In genomic region chr4:116134990-116135389, GRCm38 (mm10) we compare ENCODE assay signal across 10 mouse cellular contexts. TPM values are rescaled to one million over a fixed set of nuclear protein-coding genes. Genes with fewer than 3 reads are reported as not detected.
A peak's percentile ranks its signal among the peaks of the same experiment; 100 is the strongest.
DNase-seq lines count a peak whose midpoint lies in the region; ATAC-seq and TF ChIP-seq lines count a peak whose summit lies in the region.
"Had no signal": no experiment of that assay in that cellular context is flagged by ENCODE, and none has a peak within 500 bp of the region (broad histone marks: within the 10 kb centered on the region; RNA-seq: fewer than 3 reads in every experiment).

No protein-coding gene starts in this region.

- no peak for ATAC-seq in heart, embryonic 11.5 days (replicated peaks; ENCODE audit: insufficient number of reproducible peaks, low FRiP score, low TSS enrichment)
- ATAC-seq in activated CD4-positive, CD25-positive, alpha-beta regulatory T cell, adult 4 months = peak; percentile 49

- no peaks in the 10 kb centered on the region for H3K9me3 ChIP-seq in heart, embryonic 11.5 days (replicated peaks; ENCODE audit: control insufficient read depth, low read length)
- H3K9me3 ChIP-seq: midbrain, embryonic 12.5 days had no signal

- H3K36me3 ChIP-seq in heart, embryonic 11.5 days (ENCODE audit: control insufficient read depth, insufficient read depth, low read length) = no peaks in the 10 kb centered on the region
- H3K36me3 ChIP-seq in C2C12 (ENCODE audit: control insufficient read depth, insufficient read depth) = peaks cover 3% of the 10 kb centered on the region
- H3K36me3 ChIP-seq: midbrain, embryonic 12.5 days had no signal

- no peak overlapping the region for H3K4me2 ChIP-seq in heart, embryonic 11.5 days
- H3K4me2 ChIP-seq: midbrain, embryonic 12.5 days had no signal

- no peak overlapping the region for H3K9ac ChIP-seq in heart, embryonic 11.5 days (ENCODE audit: low read depth, low read length)
- H3K9ac ChIP-seq: midbrain, embryonic 12.5 days had no signal

- 38% methylated on average over 2 of the region's 2 CpGs for WGBS in heart, embryonic 11.5 days (ENCODE audit: insufficient replicate concordance)

- no peaks in the 10 kb centered on the region for H3K79me2 ChIP-seq in C2C12 (ENCODE audit: control insufficient read depth, insufficient read depth)

- intact Hi-C loops in heart, postnatal 10 days (cut with DNase I) = loop anchor here (2.0 kb wide), 1 partner anchor 32 kb away; the partner anchor contains the start of gene Tspan1
- intact Hi-C loops in gastrocnemius, postnatal 36 days (cut with DNase I) = no loop called here

- no peak overlapping the region for H3K4me3 ChIP-seq in heart, embryonic 11.5 days (ENCODE audit: low read depth, low read length)
- no peak overlapping the region for H3K4me3 ChIP-seq in C2C12 (ENCODE audit: insufficient read depth, poor library complexity, severe bottlenecking)
- H3K4me3 ChIP-seq: midbrain, embryonic 12.5 days had no signal

- no peak overlapping the region for H3ac ChIP-seq in C2C12 (ENCODE audit: control insufficient read depth, insufficient read length, low read depth)

- H3K27ac ChIP-seq in heart, embryonic 11.5 days (ENCODE audit: low read depth, low read length) = no peak overlapping the region
- H3K27ac ChIP-seq: midbrain, embryonic 12.5 days had no signal

- DNase-seq in heart, postnatal 10 days = peak; percentile 24 to 34
- DNase-seq in lung, postnatal 10 days = peak; percentile 37
- no peak for DNase-seq in left cerebral cortex, adult 9 months (ENCODE audit: low spot score in 2 of 2)
- no peak for DNase-seq in gastrocnemius, postnatal 36 days
- no peak for DNase-seq in frontal cortex, postnatal 14 days (ENCODE audit: low spot score in 2 of 2)

- H3K79me3 ChIP-seq in C2C12 (ENCODE audit: low read depth) = no peaks in the 10 kb centered on the region

- no peaks in the 10 kb centered on the region for H3K4me1 ChIP-seq in heart, embryonic 11.5 days (ENCODE audit: control insufficient read depth, insufficient read depth, low read length)
- H3K4me1 ChIP-seq: midbrain, embryonic 12.5 days had no signal

- TF ChIP-seq CTCF in C2C12 (IDR thresholded peaks at IDR 0.05; ENCODE audit: control insufficient read depth, insufficient read depth, insufficient read length) = no peak

- no peaks in the 10 kb centered on the region for H3K27me3 ChIP-seq in heart, embryonic 11.5 days (ENCODE audit: control insufficient read depth, insufficient read depth, low read length)
- no peaks in the 10 kb centered on the region for H3K27me3 ChIP-seq in C2C12 (ENCODE audit: control insufficient read depth, insufficient read depth, insufficient read length)
- H3K27me3 ChIP-seq: midbrain, embryonic 12.5 days had no signal

TF ChIP-seq in C2C12, 6 proteins besides CTCF, POLR2A, EP300 and RAD21:
- TF ChIP-seq MYOG (IDR thresholded peaks at IDR 0.05; ENCODE audit: control insufficient read depth, extremely low read depth, insufficient read length) (no peak), CEBPB (IDR thresholded peaks at IDR 0.05; ENCODE audit: low read depth) (peak; percentile 31), FOSL1 (IDR thresholded peaks at IDR 0.05; ENCODE audit: insufficient read depth, low read length, poor library complexity, severe bottlenecking) (no peak)

RNA-seq across cellular contexts. Expression of gene Pomgnt1, which starts 11.3 kb away (rescaled TPM):
- total RNA-seq in heart, postnatal 10 days (2021) = 10 to 100 TPM; 78.4 to 81.9 TPM
- polyA plus RNA-seq in heart, embryonic 11.5 days (2014; fragmentation: Nextera tagmentation; extraction: Ambion mirVana) = 57.9 and 62.2 TPM in 2 replicates
- 60.4 TPM for polyA plus RNA-seq in C2C12 (2012; fragmentation: generic; extraction: Trizol)
- polyA plus RNA-seq in activated CD4-positive, CD25-positive, alpha-beta regulatory T cell, adult 4 months (2017; shearing (Covaris generic)) = 1 to 10 TPM; 6.0 to 8.2 TPM
- 10 to 100 TPM; 41.2 to 49.5 TPM for total RNA-seq in gastrocnemius, postnatal 36 days (2021)

RNA-seq across cellular contexts. Expression of gene Rad54l, which starts 11.5 kb away (rescaled TPM):
- total RNA-seq in heart, postnatal 10 days (2021) = 1 to 10 TPM; 3.7 TPM
- polyA plus RNA-seq in heart, embryonic 11.5 days (2014; fragmentation: Nextera tagmentation; extraction: Ambion mirVana) = 24.3 and 29.1 TPM in 2 replicates
- polyA plus RNA-seq in C2C12 (2012; fragmentation: generic; extraction: Trizol) = 11.5 TPM
- 10 to 100 TPM; 10.2 to 11.8 TPM for polyA plus RNA-seq in activated CD4-positive, CD25-positive, alpha-beta regulatory T cell, adult 4 months (2017; shearing (Covaris generic))
- under 1 TPM; 0.77 to 0.99 TPM for total RNA-seq in gastrocnemius, postnatal 36 days (2021)

RNA-seq across cellular contexts. Expression of gene Lurap1, which starts 16.1 kb away (rescaled TPM):
- 1 to 10 TPM; 4.6 to 5.1 TPM for total RNA-seq in heart, postnatal 10 days (2021)
- 1.6 and 2.3 TPM in 2 replicates for polyA plus RNA-seq in heart, embryonic 11.5 days (2014; fragmentation: Nextera tagmentation; extraction: Ambion mirVana)
- polyA plus RNA-seq in C2C12 (2012; fragmentation: generic; extraction: Trizol) = 1.4 TPM
- under 1 TPM; 0.15 to 0.63 TPM for polyA plus RNA-seq in activated CD4-positive, CD25-positive, alpha-beta regulatory T cell, adult 4 months (2017; shearing (Covaris generic))
- total RNA-seq in gastrocnemius, postnatal 36 days (2021) = 1 to 10 TPM; 6.3 to 7.8 TPM

RNA-seq across cellular contexts. Expression of gene Tspan1, which starts 32.4 kb away (rescaled TPM):
- under 1 TPM in 1 of 2 experiments, not detected in 1; 0.14 TPM for total RNA-seq in heart, postnatal 10 days (2021)
- polyA plus RNA-seq in heart, embryonic 11.5 days (2014; fragmentation: Nextera tagmentation; extraction: Ambion mirVana) = not detected in 2 replicates
- 0.02 TPM for polyA plus RNA-seq in C2C12 (2012; fragmentation: generic; extraction: Trizol)
- not detected for polyA plus RNA-seq in activated CD4-positive, CD25-positive, alpha-beta regulatory T cell, adult 4 months (2017; shearing (Covaris generic))
- not detected for total RNA-seq in gastrocnemius, postnatal 36 days (2021)

RNA-seq across cellular contexts. Expression of gene 1700042G07Rik, which starts 38.2 kb away (rescaled TPM):
- total RNA-seq in heart, postnatal 10 days (2021) = not detected
- not detected in 2 replicates for polyA plus RNA-seq in heart, embryonic 11.5 days (2014; fragmentation: Nextera tagmentation; extraction: Ambion mirVana)
- polyA plus RNA-seq in C2C12 (2012; fragmentation: generic; extraction: Trizol) = not detected
- polyA plus RNA-seq in activated CD4-positive, CD25-positive, alpha-beta regulatory T cell, adult 4 months (2017; shearing (Covaris generic)) = not detected
- not detected for total RNA-seq in gastrocnemius, postnatal 36 days (2021)
- polyA plus RNA-seq: heart, embryonic 14.5 days; midbrain, embryonic 12.5 days had no signal

Comparison
In these comparisons a context has a peak if more than half of its experiments do, and no peak if none do; other contexts are left out.
1. DNase-seq: peak in heart, postnatal 10 days (2 of 2) and lung, postnatal 10 days (single experiment); none in left cerebral cortex, adult 9 months (0 of 2), gastrocnemius, postnatal 36 days (0 of 2) and frontal cortex, postnatal 14 days (0 of 2).